Mouse (Mus musculus) bone marrow macrophage, adult 2 months (primary cell): Measurements from ENCODE around the gene Stub1.

Experiments used
- CTCF ChIP-seq: IDR thresholded peaks from 2 replicates; pipeline ENCODE4 v1.5.1; 2012; ENCODE audit warnings: low read depth, mild to moderate bottlenecking, low read length, moderate library complexity
- POLR2A ChIP-seq: IDR thresholded peaks from 2 replicates; pipeline ENCODE4 v1.6.1; 2012; ENCODE audit warnings: mild to moderate bottlenecking, low read depth, low read length, borderline replicate concordance

DNA sequence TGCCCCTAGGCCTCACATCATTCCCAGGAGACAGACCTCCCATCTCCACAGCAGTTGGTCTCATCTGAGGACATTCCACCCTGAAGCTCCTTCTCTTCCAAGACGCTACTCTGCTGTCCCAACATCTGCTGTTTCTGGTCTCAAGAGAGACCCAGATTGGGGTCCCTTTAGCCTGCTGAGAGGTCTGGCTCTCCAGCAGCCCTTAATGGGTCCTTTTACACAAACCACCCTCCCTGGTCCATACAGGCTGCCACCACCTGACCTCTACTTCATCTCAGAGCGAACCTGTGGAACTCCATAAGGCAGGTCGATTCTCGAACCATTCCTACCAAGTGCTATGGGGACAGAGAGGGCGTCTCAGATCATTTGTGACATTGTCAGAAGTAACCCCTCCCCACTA lies 25.2 kb downstream of the Stub1 start:
- TF ChIP-seq CTCF: no peak
- no peak for TF ChIP-seq POLR2A
